In genomic region chr4:88238351-88238750, GRCm38 (mm10) we compare ENCODE assay signal across 10 mouse cellular contexts.
A peak's percentile ranks its signal among the peaks of the same experiment; 100 is the strongest.
DNase-seq lines count a peak whose midpoint lies in the region; ATAC-seq and TF ChIP-seq lines count a peak whose summit lies in the region.
"Had no signal": no experiment of that assay in that cellular context is flagged by ENCODE, and none has a peak within 500 bp of the region (broad histone marks: within the 10 kb centered on the region; RNA-seq: fewer than 3 reads in every experiment).

No protein-coding gene starts in this region.

- H3K9ac ChIP-seq in hindbrain, embryonic 16.5 days (ENCODE audit: low read depth, low read length) = no peak overlapping the region
- no peak overlapping the region for H3K9ac ChIP-seq in forebrain, embryonic 12.5 days
- no peak overlapping the region for H3K9ac ChIP-seq in stomach, postnatal 0 days (ENCODE audit: low read length)

- no peak overlapping the region for H3K4me3 ChIP-seq in hindbrain, embryonic 10.5 days
- H3K4me3 ChIP-seq in hindbrain, embryonic 16.5 days (ENCODE audit: low read length) = no peak overlapping the region
- H3K4me3 ChIP-seq in forebrain, embryonic 12.5 days (replicated peaks) = no peak overlapping the region
- no peak overlapping the region for H3K4me3 ChIP-seq in midbrain, embryonic 10.5 days
- no peak overlapping the region for H3K4me3 ChIP-seq in stomach, postnatal 0 days (ENCODE audit: low read depth, low read length)

- H3K27ac ChIP-seq in hindbrain, embryonic 10.5 days = 0 out of 2 replicates have a peak overlapping the region, but pooled peaks have one; percentile 18
- H3K27ac ChIP-seq in hindbrain, embryonic 16.5 days (ENCODE audit: low read depth, low read length) = no peak overlapping the region
- H3K27ac ChIP-seq in forebrain, embryonic 12.5 days = peak overlapping the region; percentile 20; the same call in 1 of the 2 replicates
- no peak overlapping the region; the same call in 1 of the 2 replicates for H3K27ac ChIP-seq in midbrain, embryonic 10.5 days (replicated peaks)
- no peak overlapping the region for H3K27ac ChIP-seq in stomach, postnatal 0 days (replicated peaks)

- no peak overlapping the region for H3K4me2 ChIP-seq in hindbrain, embryonic 16.5 days (ENCODE audit: low read length)
- H3K4me2 ChIP-seq in forebrain, embryonic 12.5 days = peak overlapping the region; percentile 17
- no peak overlapping the region for H3K4me2 ChIP-seq in stomach, postnatal 0 days (replicated peaks; ENCODE audit: low read depth)

- no peak for TF ChIP-seq EP300 in stomach, postnatal 0 days (optimal IDR thresholded peaks at IDR 0.05)

- no peak for ATAC-seq in hindbrain, embryonic 16.5 days
- ATAC-seq in forebrain, embryonic 12.5 days (ENCODE audit: low FRiP score) = peak; percentile 61; the same call in 1 of the 2 replicates
- no peak for ATAC-seq in stomach, postnatal 0 days (ENCODE audit: low FRiP score, low TSS enrichment)

- no peaks in the 10 kb centered on the region for H3K27me3 ChIP-seq in hindbrain, embryonic 10.5 days (ENCODE audit: insufficient read depth, poor library complexity, severe bottlenecking)
- no peaks in the 10 kb centered on the region for H3K27me3 ChIP-seq in hindbrain, embryonic 16.5 days (replicated peaks; ENCODE audit: control insufficient read depth, insufficient read depth, low read length)
- H3K27me3 ChIP-seq in forebrain, embryonic 12.5 days = no peaks in the 10 kb centered on the region
- no peaks in the 10 kb centered on the region for H3K27me3 ChIP-seq in midbrain, embryonic 10.5 days (ENCODE audit: low read depth, poor library complexity, severe bottlenecking)
- no peaks in the 10 kb centered on the region for H3K27me3 ChIP-seq in stomach, postnatal 0 days (ENCODE audit: control insufficient read depth, insufficient read depth, low read length)

- H3K36me3 ChIP-seq in hindbrain, embryonic 10.5 days = no peaks in the 10 kb centered on the region
- H3K36me3 ChIP-seq in hindbrain, embryonic 16.5 days (ENCODE audit: control insufficient read depth, insufficient read depth, low read length) = no peaks in the 10 kb centered on the region
- H3K36me3 ChIP-seq in forebrain, embryonic 12.5 days (replicated peaks) = no peaks in the 10 kb centered on the region
- H3K36me3 ChIP-seq in midbrain, embryonic 10.5 days = no peaks in the 10 kb centered on the region
- H3K36me3 ChIP-seq in stomach, postnatal 0 days (ENCODE audit: control insufficient read depth, insufficient read depth, low read length) = no peaks in the 10 kb centered on the region

- peaks cover 21% of the 10 kb centered on the region for H3K4me1 ChIP-seq in hindbrain, embryonic 10.5 days (replicated peaks)
- H3K4me1 ChIP-seq in hindbrain, embryonic 16.5 days (ENCODE audit: control insufficient read depth, insufficient read depth, low read depth, low read length) = peaks cover 4% of the 10 kb centered on the region
- peaks cover 16% of the 10 kb centered on the region for H3K4me1 ChIP-seq in forebrain, embryonic 12.5 days
- H3K4me1 ChIP-seq in midbrain, embryonic 10.5 days = peaks cover 31% of the 10 kb centered on the region
- H3K4me1 ChIP-seq in stomach, postnatal 0 days (replicated peaks; ENCODE audit: control insufficient read depth, insufficient read depth) = no peaks in the 10 kb centered on the region

- 39% methylated on average over 7 of the region's 7 CpGs for WGBS in hindbrain, embryonic 10.5 days
- 26% methylated on average over 7 of the region's 7 CpGs for WGBS in hindbrain, embryonic 16.5 days
- 13% methylated on average over 7 of the region's 7 CpGs for WGBS in forebrain, embryonic 12.5 days
- 44% methylated on average over 7 of the region's 7 CpGs for WGBS in midbrain, embryonic 10.5 days
- 76% methylated on average over 7 of the region's 7 CpGs for WGBS in stomach, postnatal 0 days

- no peak for TF ChIP-seq CTCF in stomach, postnatal 0 days (IDR thresholded peaks at IDR 0.05; ENCODE audit: low read depth)

- peak; percentile 9 for DNase-seq in hindbrain, embryonic 10.5 days (ENCODE audit: low spot score)
- DNase-seq in embryo, embryonic 10.5 days (ENCODE audit: low spot score) = peak; percentile 56
- peak; percentile 21 for DNase-seq in midbrain, embryonic 10.5 days (ENCODE audit: low spot score)
- DNase-seq in urinary bladder, postnatal 10 days (ENCODE audit: low spot score) = no peak
- no peak for DNase-seq in spleen, adult 18-20 months
- DNase-seq in stomach, postnatal 0 days (ENCODE audit: low spot score) = no peak
- DNase-seq: liver; lung, postnatal 10 days had no signal

- no peaks in the 10 kb centered on the region for H3K9me3 ChIP-seq in hindbrain, embryonic 10.5 days
- no peaks in the 10 kb centered on the region for H3K9me3 ChIP-seq in hindbrain, embryonic 16.5 days (ENCODE audit: control insufficient read depth, low read length)
- no peaks in the 10 kb centered on the region for H3K9me3 ChIP-seq in forebrain, embryonic 12.5 days
- no peaks in the 10 kb centered on the region for H3K9me3 ChIP-seq in midbrain, embryonic 10.5 days (replicated peaks)
- H3K9me3 ChIP-seq in stomach, postnatal 0 days (ENCODE audit: control insufficient read depth, low read length) = no peaks in the 10 kb centered on the region

Comparison
In these comparisons a context has a peak if more than half of its experiments do, and no peak if none do; other contexts are left out.
1. H3K27ac ChIP-seq: peak in hindbrain, embryonic 10.5 days (single experiment) and forebrain, embryonic 12.5 days (single experiment); none in hindbrain, embryonic 16.5 days (single experiment), midbrain, embryonic 10.5 days (single experiment) and stomach, postnatal 0 days (single experiment).
2. DNase-seq: peak in hindbrain, embryonic 10.5 days (single experiment), embryo, embryonic 10.5 days (single experiment) and midbrain, embryonic 10.5 days (single experiment); none in urinary bladder, postnatal 10 days (single experiment), spleen, adult 18-20 months (0 of 2) and stomach, postnatal 0 days (single experiment).